Comparison of ENCODE assay signal across 7 mouse cellular contexts in the genomic region with DNA sequence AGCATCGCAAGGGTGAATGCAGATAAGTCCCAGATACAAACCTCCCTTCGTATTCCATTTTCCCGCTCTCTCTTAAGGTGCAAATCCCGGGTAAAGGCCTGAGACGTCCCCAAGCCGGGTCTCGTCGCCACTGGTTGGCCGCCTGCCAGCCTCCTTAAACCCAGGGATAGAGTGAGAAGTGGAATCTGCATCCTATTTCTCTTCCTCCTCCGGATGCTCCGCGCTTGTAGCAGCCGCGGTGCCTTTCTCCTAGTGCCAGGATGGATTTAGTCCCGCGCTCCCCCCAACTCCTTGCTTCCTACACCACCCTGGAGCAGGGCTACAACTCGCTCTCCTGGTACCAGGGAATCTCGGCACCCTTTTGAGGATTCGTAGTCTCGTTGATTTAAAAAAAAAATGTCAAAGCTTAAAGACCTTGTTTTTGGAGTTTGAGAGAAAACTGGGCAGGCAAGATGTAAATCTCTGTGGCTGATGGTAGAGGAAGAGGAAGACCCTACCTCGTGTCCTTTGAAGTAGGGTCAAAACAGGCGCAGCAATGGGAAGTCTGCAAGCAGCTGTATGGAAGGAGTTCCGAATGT. TPM values are rescaled to one million over a fixed set of nuclear protein-coding genes. Genes with fewer than 3 reads are reported as not detected.
DNase-seq lines count a peak whose midpoint lies in the region; ATAC-seq and TF ChIP-seq lines count a peak whose summit lies in the region.

No protein-coding gene starts in this region.

- no peak for DNase-seq in CH12.LX (ENCODE audit: extremely low read depth)
- no peak for DNase-seq in heart, embryonic 10.5 days (ENCODE audit: low spot score)
- peak; percentile 42 to 70 for DNase-seq in kidney, postnatal 36 days
- DNase-seq in lung, postnatal 10 days, result peak; percentile 50
- peak; percentile 79 for DNase-seq in right cerebral cortex, postnatal 14 days

- peak overlapping the region; percentile 76 to 88 (median 82) for H3K4me3 ChIP-seq in CH12.LX (replicated peaks in 1 of 3; ENCODE audit: low read depth in 2 of 3, low read length in 2 of 3, poor library complexity in 1 of 3)
- peak overlapping the region; percentile 69 for H3K4me3 ChIP-seq in embryonic facial prominence, embryonic 13.5 days
- H3K4me3 ChIP-seq in heart, embryonic 10.5 days, result peak overlapping the region; percentile 73

- no peak for TF ChIP-seq EP300 in CH12.LX (IDR thresholded peaks at IDR 0.05; ENCODE audit: low read length)

- peak overlapping the region; percentile 48 for H3K4me2 ChIP-seq in CH12.LX (ENCODE audit: insufficient read depth, low read depth, poor library complexity, severe bottlenecking)
- H3K4me2 ChIP-seq in embryonic facial prominence, embryonic 13.5 days, result peak overlapping the region; percentile 84

- peak; percentile 17 for ATAC-seq in activated CD4-positive, CD25-positive, alpha-beta regulatory T cell, adult 4 months
- peak; percentile 13; the same call in 1 of the 2 replicates for ATAC-seq in embryonic facial prominence, embryonic 13.5 days (ENCODE audit: insufficient number of reproducible peaks, insufficient read depth, low FRiP score, low TSS enrichment, low read depth)

- peaks cover 25 to 53% of the 10 kb centered on the region in 2 experiments for H3K4me1 ChIP-seq in CH12.LX (ENCODE audit: control insufficient read depth in 1 of 2, insufficient read depth in 2 of 2)
- H3K4me1 ChIP-seq in embryonic facial prominence, embryonic 13.5 days, result peaks cover 22% of the 10 kb centered on the region
- H3K4me1 ChIP-seq in heart, embryonic 10.5 days, result peaks cover 16% of the 10 kb centered on the region; the same call in 1 of the 2 replicates

- no peak for TF ChIP-seq RAD21 in CH12.LX (IDR thresholded peaks at IDR 0.05; ENCODE audit: low read depth, low read length)

- H3K27ac ChIP-seq in CH12.LX (ENCODE audit: insufficient read depth, low read depth), result no peak overlapping the region
- H3K27ac ChIP-seq in embryonic facial prominence, embryonic 13.5 days, result peak overlapping the region; percentile 44
- peak overlapping the region; percentile 78 for H3K27ac ChIP-seq in heart, embryonic 10.5 days

- H3K27me3 ChIP-seq in CH12.LX (replicated peaks), result peaks cover 8% of the 10 kb centered on the region
- peaks cover 30% of the 10 kb centered on the region for H3K27me3 ChIP-seq in embryonic facial prominence, embryonic 13.5 days
- H3K27me3 ChIP-seq in heart, embryonic 10.5 days (ENCODE audit: insufficient read depth, poor library complexity, severe bottlenecking), result peaks cover 44% of the 10 kb centered on the region

- dilution Hi-C loops in CH12.LX (cut with MboI; ENCODE audit: extremely low pct_ligation_motif_present, extremely low pct_unique_long_range_greater_than_20kb, low sequenced_read_pairs), result no loop called here

- TF ChIP-seq CTCF in CH12.LX (conservative IDR thresholded peaks at IDR 0.05 in 1 of 2, IDR thresholded peaks at IDR 0.05 in 1 of 2; ENCODE audit: low read depth in 2 of 2, low read length in 2 of 2), result no peak

- peak overlapping the region; percentile 75 for H3K9ac ChIP-seq in CH12.LX (ENCODE audit: insufficient read depth, low read depth)
- peak overlapping the region; percentile 73 for H3K9ac ChIP-seq in embryonic facial prominence, embryonic 13.5 days

- H3K9me3 ChIP-seq in CH12.LX (replicated peaks; ENCODE audit: low read length), result no peaks in the 10 kb centered on the region
- H3K9me3 ChIP-seq in embryonic facial prominence, embryonic 13.5 days, result no peaks in the 10 kb centered on the region
- no peaks in the 10 kb centered on the region for H3K9me3 ChIP-seq in heart, embryonic 10.5 days

- H3K79me2 ChIP-seq in CH12.LX (replicated peaks; ENCODE audit: control insufficient read depth, extremely low read depth, insufficient read depth, poor library complexity, severe bottlenecking), result peaks cover 6% of the 10 kb centered on the region; the same call in 1 of the 2 replicates

- peaks cover 0 to 5% of the 10 kb centered on the region in 2 experiments for H3K36me3 ChIP-seq in CH12.LX (replicated peaks in 1 of 2; ENCODE audit: control insufficient read depth in 1 of 2, insufficient read depth in 1 of 2, low read length in 1 of 2)
- H3K36me3 ChIP-seq in embryonic facial prominence, embryonic 13.5 days, result no peaks in the 10 kb centered on the region
- no peaks in the 10 kb centered on the region for H3K36me3 ChIP-seq in heart, embryonic 10.5 days

- no peak for TF ChIP-seq POLR2A in CH12.LX (IDR thresholded peaks at IDR 0.05; ENCODE audit: low read depth, low read length)

- under 1% methylated on average over 23 of the region's 23 CpGs for WGBS in embryonic facial prominence, embryonic 13.5 days
- 1% methylated on average over 23 of the region's 23 CpGs for WGBS in heart, embryonic 10.5 days

- in situ Hi-C loops in CH12.LX (cut with MboI; ENCODE audit: low pct_ligation_motif_present, low pct_unique_long_range_greater_than_20kb, low sequenced_read_pairs), result loop anchor here (5.0 kb wide), 2 partner anchors 39 to 41 kb away; no protein-coding TSS in a partner anchor

TF ChIP-seq in CH12.LX, 34 proteins besides CTCF, POLR2A, EP300 and RAD21:
- peak; percentile 40; the same call in 1 of the 2 replicates for TF ChIP-seq SIN3A (IDR thresholded peaks at IDR 0.05; ENCODE audit: low read length)
- TF ChIP-seq GABPA (IDR thresholded peaks at IDR 0.05; ENCODE audit: insufficient replicate concordance, low read depth, low read length), result no peak
- TF ChIP-seq IRF4 (IDR thresholded peaks at IDR 0.05; ENCODE audit: low read depth, low read length), result no peak
- 0 out of 2 replicates have a peak, but pooled peaks have one; percentile 32 for TF ChIP-seq MAX (IDR thresholded peaks at IDR 0.05; ENCODE audit: low read length)
- no peak for TF ChIP-seq CHD1 (IDR thresholded peaks at IDR 0.05; ENCODE audit: low read depth, low read length)

RNA-seq across cellular contexts. Expression of a gene that starts 0.5 kb away (rescaled TPM):
- 36.0 and 38.1 TPM in 2 replicates for total RNA-seq in CH12.LX (2012; rRNA removed)
- total RNA-seq in CH12.LX (2014; rRNA removed), result 31.9 and 39.2 TPM in 2 replicates
- 45.2 and 55.9 TPM in 2 replicates for polyA plus RNA-seq in CH12.LX (2012; ENCODE audit: insufficient read length, low read depth)
- polyA plus RNA-seq in activated CD4-positive, CD25-positive, alpha-beta regulatory T cell, adult 4 months (2017; shearing (Covaris generic)), result 10 to 100 TPM; 22.2 to 25.5 TPM
- 23.9 and 24.2 TPM in 2 replicates for polyA plus RNA-seq in embryonic facial prominence, embryonic 13.5 days (2015; fragmentation: Nextera tagmentation; extraction: Ambion mirVana)
- 9.2 and 16.0 TPM in 2 replicates for polyA plus RNA-seq in heart, embryonic 10.5 days (2016; fragmentation: Nextera tagmentation; extraction: Ambion mirVana)

RNA-seq across cellular contexts. Expression of a gene that starts 8.8 kb away (rescaled TPM):
- total RNA-seq in CH12.LX (2012; rRNA removed) (1.5 and 2.5 TPM in 2 replicates), CH12.LX (2014; rRNA removed) (2.5 and 2.9 TPM in 2 replicates)
- 30.4 and 36.0 TPM in 2 replicates for polyA plus RNA-seq in CH12.LX (2012; ENCODE audit: insufficient read length, low read depth)
- polyA plus RNA-seq in activated CD4-positive, CD25-positive, alpha-beta regulatory T cell, adult 4 months (2017; shearing (Covaris generic)), result 1 to 10 TPM; 2.6 to 4.1 TPM
- 0.10 and 0.15 TPM in 2 replicates for polyA plus RNA-seq in embryonic facial prominence, embryonic 13.5 days (2015; fragmentation: Nextera tagmentation; extraction: Ambion mirVana)
- polyA plus RNA-seq in heart, embryonic 10.5 days (2016; fragmentation: Nextera tagmentation; extraction: Ambion mirVana), result not detected in 2 replicates

RNA-seq across cellular contexts. Expression of a gene that starts 46.1 kb away (rescaled TPM):
- total RNA-seq in CH12.LX (2012; rRNA removed), result not detected in 2 replicates
- not detected in 2 replicates for total RNA-seq in CH12.LX (2014; rRNA removed)
- not detected in 2 replicates for polyA plus RNA-seq in CH12.LX (2012; ENCODE audit: insufficient read length, low read depth)
- not detected for polyA plus RNA-seq in activated CD4-positive, CD25-positive, alpha-beta regulatory T cell, adult 4 months (2017; shearing (Covaris generic))
- not detected in 2 replicates for polyA plus RNA-seq in embryonic facial prominence, embryonic 13.5 days (2015; fragmentation: Nextera tagmentation; extraction: Ambion mirVana)
- 0.20 and 0.59 TPM in 2 replicates for polyA plus RNA-seq in heart, embryonic 10.5 days (2016; fragmentation: Nextera tagmentation; extraction: Ambion mirVana)

Comparison
In these comparisons a context has a peak if more than half of its experiments do, and no peak if none do; other contexts are left out.
1. DNase-seq: peak in kidney, postnatal 36 days (2 of 2), lung, postnatal 10 days (single experiment) and right cerebral cortex, postnatal 14 days (single experiment); none in CH12.LX (single experiment) and heart, embryonic 10.5 days (single experiment).
2. Peak in every context shown above with its lines, with median percentiles within 50 percentile points of each other: H3K4me3 ChIP-seq.